Mouse (Mus musculus): Measurements from ENCODE around the gene Ms4a6b.
"Not testable (repeated sequence)": the region's sequence is repeated elsewhere in the genome, so short reads cannot be mapped to it uniquely, and the experiment has no call there.

Ms4a6b gene

DNA sequence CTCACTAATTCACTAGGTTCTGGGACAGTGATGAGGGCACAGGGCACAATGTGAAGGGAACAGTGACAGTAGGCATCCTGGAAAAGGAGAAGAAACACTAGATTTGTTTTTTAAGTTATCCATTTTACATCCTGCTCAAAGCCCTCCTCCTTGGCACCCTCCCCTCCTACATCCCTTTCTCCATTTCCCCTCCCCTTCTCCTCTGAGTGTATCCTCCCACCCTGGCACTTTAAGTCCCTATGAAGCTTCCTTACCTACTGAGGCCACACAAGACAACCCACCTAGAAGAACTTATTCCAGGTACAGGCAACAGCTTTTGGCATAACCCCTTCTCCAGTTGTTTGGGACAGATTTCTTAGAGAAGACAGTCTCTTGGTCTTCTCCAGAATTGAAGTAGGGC is at the start of gene Ms4a6b:
Ms4a6b (plus strand) TSS at position 267 of the 400 bp plus-strand sequence.
- DNase-seq (ENCODE audit: low read depth, low spot score) = no peak

DNA sequence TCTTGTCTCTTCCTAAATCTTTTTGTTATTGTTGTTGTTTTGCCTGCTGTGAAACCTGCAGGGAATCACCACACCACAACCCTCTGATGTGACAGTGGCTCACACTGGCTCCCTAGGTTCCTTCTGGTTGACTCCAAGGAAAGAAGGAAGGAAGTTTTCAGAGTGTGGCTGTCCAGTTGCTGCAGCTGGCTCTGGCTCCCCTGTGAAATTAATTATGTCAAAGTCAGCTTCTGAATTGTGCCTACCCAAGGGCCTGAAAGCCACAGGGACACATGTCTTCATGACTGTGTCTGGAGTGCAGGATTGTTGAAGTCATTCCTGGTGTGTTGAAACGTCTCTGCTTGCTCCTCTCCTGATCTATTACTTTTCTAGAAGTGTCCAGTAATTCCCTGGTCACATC is 48.0 kb upstream of the Ms4a6b start:
- not testable (repeated sequence) for DNase-seq (ENCODE audit: low read depth, low spot score)

DNA sequence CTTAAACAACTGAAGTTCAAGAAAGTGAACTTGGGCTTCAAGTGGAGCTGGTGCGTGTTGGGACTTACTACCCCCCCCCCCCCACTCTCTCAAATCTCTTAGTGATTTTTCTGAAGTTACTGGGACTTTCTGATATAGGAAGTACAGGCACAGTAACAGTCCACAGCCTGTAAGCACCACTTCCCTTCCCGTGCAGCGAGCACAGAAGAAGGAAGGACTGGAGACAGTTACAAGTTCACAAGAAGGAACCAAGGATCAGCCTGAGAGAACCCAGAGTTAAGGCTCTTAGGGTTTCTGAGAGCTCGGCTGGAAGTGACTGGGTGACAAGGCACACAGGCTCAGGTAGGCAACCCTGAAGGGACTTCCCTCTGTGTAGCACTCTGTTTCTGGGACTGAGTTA is 47.1 kb upstream of the Ms4a6b start, which contains the start of gene Ms4a6c:
Ms4a6c (plus strand) TSS at position 152 of the 400 bp plus-strand sequence.
- DNase-seq (ENCODE audit: low read depth, low spot score) = not testable (repeated sequence)

DNA sequence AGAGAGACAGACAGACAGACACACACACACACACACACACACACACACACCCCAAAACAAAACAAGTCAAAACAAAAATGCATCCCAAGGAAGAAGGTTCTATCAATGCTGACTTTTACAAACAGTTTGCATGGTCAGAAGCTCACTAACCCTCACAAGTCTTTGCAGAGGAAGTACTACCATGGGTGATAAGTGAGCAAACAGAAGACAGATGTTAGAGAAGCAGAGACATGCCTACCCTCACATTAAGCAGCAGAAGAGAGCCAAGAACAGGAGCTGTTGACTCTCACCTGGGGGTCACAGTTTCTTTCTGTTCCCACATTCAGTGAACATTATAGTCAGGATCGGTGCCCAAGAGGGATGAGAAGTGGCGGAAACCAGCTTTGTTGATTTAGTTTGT is 36.6 kb upstream of the Ms4a6b start:
- DNase-seq (ENCODE audit: low read depth, low spot score) = no peak

DNA sequence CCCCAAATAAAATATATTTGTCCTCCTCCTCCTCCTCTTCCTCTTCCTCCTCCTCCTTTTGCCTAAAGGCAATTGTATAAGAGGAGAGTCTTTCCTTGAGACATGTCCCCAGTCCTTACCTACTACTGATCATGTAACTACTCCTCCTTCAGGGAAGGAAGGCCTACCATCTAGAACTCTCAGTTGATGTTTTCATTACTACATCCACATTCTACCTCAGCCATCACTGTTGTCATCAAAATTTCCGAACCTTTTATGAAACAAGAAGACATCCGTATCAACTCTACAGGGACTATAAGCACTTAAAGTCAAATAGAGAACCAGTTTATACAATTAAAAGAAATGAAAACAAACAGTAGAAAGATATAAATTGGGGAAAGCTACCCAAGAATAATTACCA is 33.6 kb upstream of the Ms4a6b start:
- DNase-seq (ENCODE audit: low read depth, low spot score) = no peak

GRCm38 (mm10) chr19:11483941-11484340 is 32.4 kb upstream of the Ms4a6b start:
- no peak for DNase-seq (ENCODE audit: low read depth, low spot score)

- no peak for DNase-seq (ENCODE audit: low read depth, low spot score)
These were observed 31.9 kb upstream of the Ms4a6b start for GRCm38 (mm10) chr19:11484388-11484787.

DNA sequence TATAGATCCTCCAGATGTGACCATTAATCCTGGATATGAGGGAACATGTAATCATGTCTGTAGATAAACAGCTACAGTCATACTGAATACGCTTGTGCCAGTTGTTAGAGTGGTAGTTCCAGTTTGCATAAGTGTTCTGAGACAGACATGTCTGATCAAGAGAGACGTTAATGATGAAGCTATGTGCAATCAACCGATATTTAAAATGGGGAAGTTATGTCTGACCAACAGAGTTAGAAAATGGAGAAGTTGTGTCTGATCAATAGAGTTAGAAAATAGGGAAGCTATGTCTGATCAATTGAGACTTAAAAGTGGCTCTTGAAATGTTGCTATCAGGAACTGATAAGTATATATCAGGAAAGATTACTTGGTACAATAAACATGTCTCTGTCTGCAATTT is 31.0 kb upstream of the Ms4a6b start:
- no peak for DNase-seq (ENCODE audit: low read depth, low spot score)

DNA sequence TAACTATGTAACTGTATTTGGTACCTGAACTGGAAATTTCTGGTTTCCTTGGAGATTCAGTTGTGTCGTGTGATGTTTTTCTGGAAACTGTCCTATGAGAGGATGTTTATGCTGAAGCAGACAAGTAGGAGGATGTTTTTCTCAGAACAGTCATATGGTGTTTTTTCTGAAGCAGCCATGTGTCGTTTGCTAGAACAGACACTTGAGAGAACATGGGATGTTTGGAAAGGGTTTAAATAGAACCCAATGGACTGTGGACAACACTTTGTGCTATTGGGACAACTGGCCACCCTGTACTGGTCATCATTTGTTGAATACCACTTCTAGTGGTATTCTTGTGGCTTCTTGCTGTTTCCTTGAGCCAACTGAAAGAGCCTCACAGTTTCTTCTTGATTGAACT is 30.6 kb upstream of the Ms4a6b start, which contains the start of gene Gm8369:
Gm8369 (plus strand) TSS at position 193 of the 400 bp plus-strand sequence.
- no peak for DNase-seq (ENCODE audit: low read depth, low spot score)

- DNase-seq (ENCODE audit: low read depth, low spot score) = no peak
These were observed 29.7 kb upstream of the Ms4a6b start for GRCm38 (mm10) chr19:11486599-11486998.

- no peak for DNase-seq (ENCODE audit: low read depth, low spot score)
These were observed 24.7 kb upstream of the Ms4a6b start for GRCm38 (mm10) chr19:11491406-11492189.

GRCm38 (mm10) chr19:11492671-11493070 is 23.6 kb upstream of the Ms4a6b start:
- DNase-seq (ENCODE audit: low read depth, low spot score) = no peak

GRCm38 (mm10) chr19:11494519-11494918 is 21.8 kb upstream of the Ms4a6b start:
- no peak for DNase-seq (ENCODE audit: low read depth, low spot score)

GRCm38 (mm10) chr19:11496361-11496760 is 20.0 kb upstream of the Ms4a6b start:
- DNase-seq (ENCODE audit: low read depth, low spot score) = no peak

GRCm38 (mm10) chr19:11497300-11497699 is 19.0 kb upstream of the Ms4a6b start:
- DNase-seq (ENCODE audit: low read depth, low spot score) = not testable (repeated sequence)

GRCm38 (mm10) chr19:11500796-11501195 is 15.5 kb upstream of the Ms4a6b start:
- DNase-seq (ENCODE audit: low read depth, low spot score) = no peak

GRCm38 (mm10) chr19:11501326-11501725 is 15.0 kb upstream of the Ms4a6b start:
- no peak for DNase-seq (ENCODE audit: low read depth, low spot score)

DNA sequence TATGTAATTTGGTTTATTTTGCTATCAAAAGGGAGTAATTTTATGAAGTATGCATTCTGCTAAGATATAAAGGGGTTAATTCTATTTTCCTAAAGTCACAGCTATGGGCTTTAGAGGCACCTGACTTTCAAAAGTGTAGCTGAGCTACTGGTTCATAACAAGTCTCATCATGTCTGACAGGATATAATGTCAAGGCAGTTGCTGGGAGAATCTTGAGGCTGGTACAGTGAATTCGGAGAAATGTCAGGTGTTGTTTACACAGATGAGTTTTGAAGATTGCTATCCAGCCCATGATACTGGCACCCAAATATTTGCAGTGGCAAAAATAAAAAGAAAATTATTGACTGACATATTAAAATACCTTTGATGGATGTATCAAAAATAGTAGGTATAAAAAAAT is 11.5 kb upstream of the Ms4a6b start:
- DNase-seq (ENCODE audit: low read depth, low spot score) = no peak

DNA sequence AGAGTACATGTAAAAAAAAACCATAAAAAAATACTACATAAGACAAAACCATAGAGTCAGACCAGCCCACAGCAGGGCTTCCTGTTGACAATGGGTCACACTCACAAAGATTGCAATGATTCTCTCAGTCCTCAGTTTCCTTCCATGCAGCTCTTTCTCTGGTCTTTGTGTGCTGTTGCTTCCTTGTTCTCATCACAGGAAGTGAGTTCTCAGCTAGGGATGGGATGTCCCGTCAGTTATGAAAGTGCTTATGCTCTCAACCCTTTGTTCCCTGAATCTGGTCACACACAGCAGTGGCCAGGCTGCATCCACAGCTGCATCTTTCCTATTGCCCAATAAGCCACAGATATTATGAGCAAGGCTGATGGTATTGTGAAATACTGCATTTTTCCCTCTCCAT is 2.9 kb upstream of the Ms4a6b start:
- DNase-seq (ENCODE audit: low read depth, low spot score) = no peak

GRCm38 (mm10) chr19:11516845-11517244 is 533 bp downstream of the Ms4a6b start:
- no peak for DNase-seq (ENCODE audit: low read depth, low spot score)

GRCm38 (mm10) chr19:11517373-11517772 is 1.1 kb downstream of the Ms4a6b start:
- DNase-seq (ENCODE audit: low read depth, low spot score) = not testable (repeated sequence)

DNA sequence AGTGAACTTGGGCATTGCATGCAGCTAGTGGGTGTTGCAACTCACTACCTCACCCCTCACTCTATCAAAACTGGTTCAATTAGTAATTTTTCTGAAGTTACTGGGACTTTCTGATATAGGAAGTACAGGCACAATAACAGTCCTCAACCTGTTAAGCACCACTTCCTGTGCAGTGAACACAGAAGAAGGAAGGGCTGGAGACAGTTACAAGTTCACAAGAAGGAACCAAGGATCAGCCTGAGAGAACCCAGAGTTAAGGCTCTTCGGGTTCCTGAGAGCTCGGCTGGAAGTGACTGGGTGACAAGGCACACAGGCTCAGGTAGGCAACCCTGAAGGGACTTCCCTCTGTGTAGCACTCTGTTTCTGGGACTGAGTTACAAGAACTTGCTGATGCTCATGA is 2.0 kb downstream of the Ms4a6b start:
- not testable (repeated sequence) for DNase-seq (ENCODE audit: low read depth, low spot score)

DNA sequence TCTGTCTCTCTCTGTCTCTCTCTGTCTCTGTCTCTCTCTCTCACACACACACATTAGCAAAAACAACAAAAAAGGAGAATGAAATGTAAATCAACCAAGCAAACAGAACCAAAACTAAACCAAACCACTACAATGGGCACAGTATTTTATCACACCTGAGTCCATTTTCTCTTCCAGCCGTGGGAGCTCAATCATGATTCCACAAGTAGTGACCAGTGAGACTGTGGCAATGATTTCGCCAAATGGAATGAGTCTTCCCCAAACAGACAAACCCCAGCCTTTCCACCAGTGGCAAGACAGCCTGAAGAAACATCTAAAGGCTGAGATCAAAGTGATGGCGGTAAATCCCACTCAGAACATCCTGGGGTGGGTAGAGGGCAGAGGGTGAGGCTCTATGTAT is 3.8 kb downstream of the Ms4a6b start:
- no peak for DNase-seq (ENCODE audit: low read depth, low spot score)

Measured in 3T3-L1 (cell line).